Mouse (Mus musculus): ENCODE measurements around the gene Tnfaip3. TPM values are rescaled to one million over a fixed set of nuclear protein-coding genes. Genes with fewer than 3 reads are reported as not detected.

Gene Tnfaip3
- 2.5 and 2.6 TPM in 2 replicates for polyA plus RNA-seq (2014; fragmentation: Nextera tagmentation; extraction: Ambion mirVana)

GRCm38 (mm10) chr10:19015257-19015862 is at the start of gene Tnfaip3:
Gene Tnfaip3 (minus strand): TSS chr10:19015657.
- under 1% methylated on average over 38 of the region's 38 CpGs for WGBS

GRCm38 (mm10) chr10:19064651-19065601 is 49.5 kb upstream of the Tnfaip3 start:
- H3K9ac ChIP-seq (ENCODE audit: low read length) = no peak overlapping the region
- DNase-seq (ENCODE audit: low spot score) = no peak
- no peaks in the 10 kb centered on the region for H3K36me3 ChIP-seq (ENCODE audit: control insufficient read depth, insufficient read depth, low read length)
- no peak overlapping the region for H3K4me2 ChIP-seq (ENCODE audit: low read depth)
- WGBS = 82% methylated on average over 6 of the region's 6 CpGs
- H3K4me3 ChIP-seq (ENCODE audit: low read depth, low read length) = no peak overlapping the region
- H3K9me3 ChIP-seq (ENCODE audit: control insufficient read depth, low read length) = no peaks in the 10 kb centered on the region
- no peak overlapping the region for H3K27ac ChIP-seq (ENCODE audit: low read depth, low read length)
- ATAC-seq (ENCODE audit: insufficient read depth, low FRiP score, low TSS enrichment) = no peak
- no peaks in the 10 kb centered on the region for H3K4me1 ChIP-seq (ENCODE audit: control insufficient read depth, insufficient read depth, low read length)
- no peaks in the 10 kb centered on the region for H3K27me3 ChIP-seq (ENCODE audit: control insufficient read depth, insufficient read depth, low read length)

More at GRCm38 (mm10) chr10:19015257-19015862, at the start of gene Tnfaip3:
- Histone ChIP-seq H3K36me3 (ENCODE audit: control insufficient read depth, insufficient read depth, low read length) (no peaks in the 10 kb centered on the region), H3K4me2 (ENCODE audit: low read depth) (peak within 1 kb of the TSS; percentile 81), H3K27ac (ENCODE audit: low read depth, low read length) (no peak within 1 kb of the TSS), H3K27me3 (ENCODE audit: control insufficient read depth, insufficient read depth, low read length) (no peaks in the 10 kb centered on the region), H3K4me1 (ENCODE audit: control insufficient read depth, insufficient read depth, low read length) (no peaks in the 10 kb centered on the region), H3K9me3 (ENCODE audit: control insufficient read depth, low read length) (no peaks in the 10 kb centered on the region), H3K9ac (ENCODE audit: low read length) (peak within 1 kb of the TSS; percentile 81), H3K4me3 (ENCODE audit: low read depth, low read length) (peak within 1 kb of the TSS; percentile 71)
- peak; percentile 94 for DNase-seq (ENCODE audit: low spot score)
- peak; percentile 96 for ATAC-seq (ENCODE audit: insufficient read depth, low FRiP score, low TSS enrichment)

DNA sequence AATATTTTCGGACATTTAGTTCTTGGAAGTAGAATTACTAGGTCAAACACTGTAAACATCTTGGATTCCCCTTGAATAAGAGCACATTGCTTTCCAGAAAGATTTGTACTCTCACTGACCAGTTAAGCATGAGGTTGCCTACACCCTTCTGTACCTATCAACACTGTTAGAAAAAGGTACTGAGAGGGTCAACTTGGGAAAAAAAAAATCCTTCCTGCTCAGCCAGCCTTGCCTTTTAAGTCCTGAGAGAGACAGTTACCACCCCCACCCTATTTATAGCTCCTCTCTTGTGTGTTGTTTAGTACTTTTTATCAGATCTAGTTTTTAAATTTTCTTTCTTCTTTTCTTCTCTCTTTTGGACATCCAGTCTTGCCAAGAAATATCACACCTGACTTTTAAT is 48.2 kb upstream of the Tnfaip3 start:
- DNase-seq (ENCODE audit: low spot score) = no peak
- Histone ChIP-seq H3K9me3 (ENCODE audit: control insufficient read depth, low read length) (no peaks in the 10 kb centered on the region), H3K4me2 (ENCODE audit: low read depth) (no peak overlapping the region), H3K36me3 (ENCODE audit: control insufficient read depth, insufficient read depth, low read length) (no peaks in the 10 kb centered on the region), H3K4me1 (ENCODE audit: control insufficient read depth, insufficient read depth, low read length) (no peaks in the 10 kb centered on the region), H3K9ac (ENCODE audit: low read length) (no peak overlapping the region), H3K4me3 (ENCODE audit: low read depth, low read length) (no peak overlapping the region), H3K27me3 (ENCODE audit: control insufficient read depth, insufficient read depth, low read length) (no peaks in the 10 kb centered on the region), H3K27ac (ENCODE audit: low read depth, low read length) (no peak overlapping the region)
- ATAC-seq (ENCODE audit: insufficient read depth, low FRiP score, low TSS enrichment) = no peak
- WGBS = 89% methylated on average over 1 of the region's 1 CpGs

DNA sequence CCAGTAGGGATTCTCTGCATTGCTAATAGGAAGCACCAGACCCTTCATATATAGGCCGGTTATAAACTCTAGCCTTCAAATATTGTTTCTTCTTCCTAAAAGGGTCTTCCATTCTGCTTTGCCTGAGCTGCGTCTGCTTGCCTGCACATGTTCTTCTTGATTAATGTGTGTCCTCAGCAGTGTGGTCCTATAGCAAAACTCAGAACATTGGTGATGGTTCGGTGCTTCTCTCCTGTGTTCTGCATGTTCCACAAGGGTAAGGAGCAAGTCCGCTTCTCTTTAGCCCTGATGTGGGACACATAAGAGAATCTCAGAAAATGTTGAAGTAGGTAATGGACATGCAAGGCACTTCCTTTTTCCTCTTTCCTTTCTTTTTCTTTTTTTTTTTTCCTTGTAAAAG is 47.8 kb upstream of the Tnfaip3 start:
- 86% methylated on average over 4 of the region's 4 CpGs for WGBS
- no peaks in the 10 kb centered on the region for H3K9me3 ChIP-seq (ENCODE audit: control insufficient read depth, low read length)
- no peak for ATAC-seq (ENCODE audit: insufficient read depth, low FRiP score, low TSS enrichment)
- DNase-seq (ENCODE audit: low spot score) = no peak
- no peak overlapping the region for H3K9ac ChIP-seq (ENCODE audit: low read length)
- no peaks in the 10 kb centered on the region for H3K36me3 ChIP-seq (ENCODE audit: control insufficient read depth, insufficient read depth, low read length)
- H3K4me3 ChIP-seq (ENCODE audit: low read depth, low read length) = no peak overlapping the region
- no peaks in the 10 kb centered on the region for H3K4me1 ChIP-seq (ENCODE audit: control insufficient read depth, insufficient read depth, low read length)
- no peak overlapping the region for H3K27ac ChIP-seq (ENCODE audit: low read depth, low read length)
- no peak overlapping the region for H3K4me2 ChIP-seq (ENCODE audit: low read depth)
- no peaks in the 10 kb centered on the region for H3K27me3 ChIP-seq (ENCODE audit: control insufficient read depth, insufficient read depth, low read length)

DNA sequence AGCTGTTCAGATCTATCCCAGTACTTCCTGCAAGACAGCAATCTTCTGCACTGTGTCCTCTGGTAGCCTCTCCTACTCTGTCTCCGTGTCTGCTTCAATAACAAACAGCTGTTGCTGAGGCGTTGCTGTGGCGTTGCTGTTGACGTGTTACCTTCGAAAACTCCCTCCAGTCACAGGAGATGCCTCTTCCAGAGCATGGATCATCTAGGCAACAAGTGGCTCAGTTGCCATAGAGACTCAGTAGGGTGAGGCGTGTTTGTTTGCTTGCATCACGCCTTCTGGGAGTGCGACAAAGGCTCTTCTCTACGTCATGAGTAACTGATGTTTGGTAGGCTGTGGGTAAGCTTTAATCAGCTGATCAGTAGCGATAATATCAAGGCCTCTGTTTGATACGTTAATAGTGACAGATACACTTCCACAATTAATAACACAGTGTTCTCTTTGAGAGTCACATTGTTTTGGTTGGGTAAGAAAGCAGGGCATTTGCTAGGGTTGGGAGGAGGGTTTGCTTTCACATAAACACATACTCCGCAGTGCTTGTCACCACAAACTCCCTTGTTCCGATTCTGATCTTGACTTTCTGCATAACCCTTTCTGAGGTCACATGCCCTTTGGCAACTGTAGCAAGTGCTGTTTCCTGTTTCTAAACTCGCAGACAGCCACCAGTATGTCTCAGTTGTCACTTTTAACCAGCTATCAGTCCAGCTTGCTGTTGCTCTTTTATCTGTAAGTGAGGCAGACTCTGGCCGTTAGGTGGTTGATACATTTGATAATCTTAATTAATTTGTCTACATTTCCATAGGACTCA is 46.8 kb upstream of the Tnfaip3 start:
- Histone ChIP-seq H3K9me3 (ENCODE audit: control insufficient read depth, low read length) (no peaks in the 10 kb centered on the region), H3K4me3 (ENCODE audit: low read depth, low read length) (no peak overlapping the region), H3K4me1 (ENCODE audit: control insufficient read depth, insufficient read depth, low read length) (no peaks in the 10 kb centered on the region), H3K9ac (ENCODE audit: low read length) (no peak overlapping the region), H3K4me2 (ENCODE audit: low read depth) (no peak overlapping the region), H3K36me3 (ENCODE audit: control insufficient read depth, insufficient read depth, low read length) (no peaks in the 10 kb centered on the region), H3K27me3 (ENCODE audit: control insufficient read depth, insufficient read depth, low read length) (no peaks in the 10 kb centered on the region), H3K27ac (ENCODE audit: low read depth, low read length) (no peak overlapping the region)
- no peak for ATAC-seq (ENCODE audit: insufficient read depth, low FRiP score, low TSS enrichment)
- WGBS = 67% methylated on average over 15 of the region's 15 CpGs
- no peak for DNase-seq (ENCODE audit: low spot score)

DNA sequence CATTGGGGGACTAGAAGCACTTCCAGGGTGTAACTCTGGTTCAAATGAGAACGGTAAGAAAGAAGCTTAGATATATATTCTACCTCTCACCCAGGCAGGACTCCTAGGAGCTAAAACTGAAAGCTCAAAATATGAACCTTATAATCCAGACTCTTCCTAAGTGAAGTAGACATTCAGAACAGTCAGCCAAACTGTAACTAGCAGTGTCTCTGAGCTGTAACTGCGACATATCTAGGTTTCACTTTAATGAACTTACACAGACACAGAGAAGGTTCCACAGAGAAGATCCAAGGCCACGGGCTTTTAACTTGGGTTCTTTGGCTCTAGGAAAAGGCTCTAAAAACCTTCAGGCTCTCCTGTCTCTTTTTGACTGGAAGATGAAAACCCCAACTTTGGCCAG is 45.7 kb upstream of the Tnfaip3 start:
- H3K9me3 ChIP-seq (ENCODE audit: control insufficient read depth, low read length) = no peaks in the 10 kb centered on the region
- DNase-seq (ENCODE audit: low spot score) = no peak
- H3K4me1 ChIP-seq (ENCODE audit: control insufficient read depth, insufficient read depth, low read length) = no peaks in the 10 kb centered on the region
- H3K27ac ChIP-seq (ENCODE audit: low read depth, low read length) = no peak overlapping the region
- no peaks in the 10 kb centered on the region for H3K27me3 ChIP-seq (ENCODE audit: control insufficient read depth, insufficient read depth, low read length)
- ATAC-seq (ENCODE audit: insufficient read depth, low FRiP score, low TSS enrichment) = no peak
- no peak overlapping the region for H3K9ac ChIP-seq (ENCODE audit: low read length)
- no peak overlapping the region for H3K4me3 ChIP-seq (ENCODE audit: low read depth, low read length)
- no peaks in the 10 kb centered on the region for H3K36me3 ChIP-seq (ENCODE audit: control insufficient read depth, insufficient read depth, low read length)
- H3K4me2 ChIP-seq (ENCODE audit: low read depth) = no peak overlapping the region
- WGBS = 89% methylated on average over 3 of the region's 3 CpGs

GRCm38 (mm10) chr10:19053524-19053923 is 38.1 kb upstream of the Tnfaip3 start:
- Histone ChIP-seq H3K4me2 (ENCODE audit: low read depth) (no peak overlapping the region), H3K27ac (ENCODE audit: low read depth, low read length) (no peak overlapping the region), H3K9ac (ENCODE audit: low read length) (no peak overlapping the region), H3K4me3 (ENCODE audit: low read depth, low read length) (no peak overlapping the region), H3K27me3 (ENCODE audit: control insufficient read depth, insufficient read depth, low read length) (no peaks in the 10 kb centered on the region), H3K4me1 (ENCODE audit: control insufficient read depth, insufficient read depth, low read length) (no peaks in the 10 kb centered on the region), H3K9me3 (ENCODE audit: control insufficient read depth, low read length) (no peaks in the 10 kb centered on the region), H3K36me3 (ENCODE audit: control insufficient read depth, insufficient read depth, low read length) (no peaks in the 10 kb centered on the region)
- no peak for ATAC-seq (ENCODE audit: insufficient read depth, low FRiP score, low TSS enrichment)
- WGBS = 90% methylated on average over 1 of the region's 1 CpGs
- DNase-seq (ENCODE audit: low spot score) = no peak

GRCm38 (mm10) chr10:19045986-19046385 is 30.5 kb upstream of the Tnfaip3 start:
- Histone ChIP-seq H3K27ac (ENCODE audit: low read depth, low read length) (no peak overlapping the region), H3K9ac (ENCODE audit: low read length) (no peak overlapping the region), H3K36me3 (ENCODE audit: control insufficient read depth, insufficient read depth, low read length) (no peaks in the 10 kb centered on the region), H3K4me3 (ENCODE audit: low read depth, low read length) (no peak overlapping the region), H3K4me2 (ENCODE audit: low read depth) (no peak overlapping the region), H3K27me3 (ENCODE audit: control insufficient read depth, insufficient read depth, low read length) (no peaks in the 10 kb centered on the region), H3K4me1 (ENCODE audit: control insufficient read depth, insufficient read depth, low read length) (no peaks in the 10 kb centered on the region), H3K9me3 (ENCODE audit: control insufficient read depth, low read length) (no peaks in the 10 kb centered on the region)
- DNase-seq (ENCODE audit: low spot score) = no peak
- 75% methylated on average over 2 of the region's 2 CpGs for WGBS
- ATAC-seq (ENCODE audit: insufficient read depth, low FRiP score, low TSS enrichment) = no peak
